Mouse (Mus musculus): ENCODE data around the gene Krr1. TPM values are rescaled to one million over a fixed set of nuclear protein-coding genes. Genes with fewer than 3 reads are reported as not detected.

Gene Krr1
- total RNA-seq (2014; rRNA removed) (21.1 and 24.8 TPM in 2 replicates), polyA plus RNA-seq (2015; fragmentation: Nextera tagmentation; extraction: Ambion mirVana) (24.9 and 28.8 TPM in 2 replicates)

DNA sequence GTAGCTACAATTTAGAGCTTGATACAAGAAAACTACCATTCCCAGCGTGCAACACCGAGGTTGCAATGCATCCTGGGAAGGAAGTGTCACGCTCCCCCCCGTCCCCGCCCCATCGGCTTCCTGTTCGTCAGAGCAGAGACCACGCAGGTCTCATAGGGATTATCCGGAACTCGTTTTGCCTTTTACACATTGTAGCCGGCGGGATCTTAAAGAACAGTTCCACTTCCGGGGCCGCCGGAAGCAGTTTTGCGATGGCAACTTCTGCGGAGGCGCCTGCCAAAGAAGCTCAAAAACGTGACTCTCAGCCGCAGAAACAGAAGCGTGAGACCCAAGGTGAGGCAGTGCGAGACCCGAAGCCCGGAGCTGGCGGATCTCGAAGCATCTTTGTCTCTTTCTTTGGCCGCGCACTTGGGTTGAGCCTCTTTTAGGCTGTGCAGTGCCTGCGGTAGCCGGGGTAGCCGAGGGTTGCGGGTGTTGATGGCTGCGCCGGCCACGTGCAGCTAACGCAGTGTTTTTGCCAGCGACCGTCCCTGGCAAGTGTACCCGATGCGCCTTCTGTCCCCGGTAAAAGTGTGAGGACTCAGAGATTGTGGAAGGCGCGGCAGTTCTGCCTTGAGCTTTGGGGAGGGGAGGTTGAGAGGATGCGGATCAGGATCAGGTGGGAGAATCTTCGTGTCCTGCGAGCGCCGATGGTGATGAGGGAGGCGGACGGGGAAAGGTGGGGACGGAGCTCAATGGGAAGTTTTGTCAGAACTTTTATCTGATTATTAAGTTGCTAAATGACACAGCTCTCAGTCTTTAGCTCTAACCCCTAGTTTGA, at the start of gene Krr1:
Krr1 (plus strand) TSS at position 123 of the 820 bp plus-strand sequence.
- Histone ChIP-seq H3K27me3 (ENCODE audit: insufficient read depth, low read length) (no peaks in the 10 kb centered on the region), H3K4me3 (ENCODE audit: low read length) (peak within 1 kb of the TSS; percentile 91), H3K4me2 (ENCODE audit: low read depth, low read length) (peak within 1 kb of the TSS; percentile 90), H3K9me3 (ENCODE audit: low read length) (no peaks in the 10 kb centered on the region), H3K36me3 (ENCODE audit: insufficient read depth, low read length) (peaks cover 10% of the 10 kb centered on the region; the same call in 1 of the 2 replicates), H3K4me1 (ENCODE audit: insufficient read depth, low read length) (peaks cover 7% of the 10 kb centered on the region; the same call in 1 of the 2 replicates), H3K27ac (peak within 1 kb of the TSS; percentile 73), H3K9ac (replicated peaks; ENCODE audit: low read length) (peak within 1 kb of the TSS; percentile 79)
- TF ChIP-seq CTCF (IDR thresholded peaks at IDR 0.05; ENCODE audit: low read depth): no peak
- ATAC-seq: peak; percentile 99
- WGBS: under 1% methylated on average over 51 of the region's 51 CpGs
- DNase-seq (ENCODE audit: low spot score): peak; percentile 99

DNA sequence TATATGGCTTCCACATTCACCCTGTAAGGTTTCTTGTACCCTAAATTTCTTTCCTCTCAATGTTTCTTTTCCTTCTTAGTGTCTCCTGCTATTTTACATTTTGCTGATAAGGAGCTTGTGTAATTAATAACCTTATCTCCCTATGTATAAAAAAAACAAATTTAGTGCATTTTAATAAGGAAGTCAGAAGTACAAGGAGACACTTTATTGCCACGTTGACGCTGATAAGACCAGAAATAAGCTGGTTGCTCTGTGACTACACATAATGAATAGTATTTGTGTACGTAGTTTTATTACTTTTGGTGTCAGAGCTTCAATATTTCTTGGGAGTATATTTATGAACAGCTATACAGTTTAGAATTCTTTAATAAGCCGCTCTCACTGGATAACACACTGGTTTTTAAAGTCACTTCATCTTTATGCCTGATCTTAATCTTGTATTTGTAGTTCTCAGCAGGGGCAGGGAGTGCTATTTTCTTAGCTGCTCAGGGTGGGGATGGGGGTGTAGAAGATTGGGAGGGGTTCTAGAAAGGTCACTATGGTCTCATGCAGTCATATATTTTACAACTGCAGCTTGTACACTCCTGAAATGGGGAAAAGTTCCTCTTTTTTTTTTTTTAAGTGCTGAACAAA, 48.8 kb upstream of the Krr1 start:
- Histone ChIP-seq H3K9ac (replicated peaks; ENCODE audit: low read length) (no peak overlapping the region), H3K4me1 (ENCODE audit: insufficient read depth, low read length) (no peaks in the 10 kb centered on the region), H3K4me3 (ENCODE audit: low read length) (no peak overlapping the region), H3K9me3 (ENCODE audit: low read length) (no peaks in the 10 kb centered on the region), H3K27ac (no peak overlapping the region), H3K27me3 (ENCODE audit: insufficient read depth, low read length) (no peaks in the 10 kb centered on the region), H3K4me2 (ENCODE audit: low read depth, low read length) (no peak overlapping the region), H3K36me3 (ENCODE audit: insufficient read depth, low read length) (no peaks in the 10 kb centered on the region)
- no peak for TF ChIP-seq CTCF (IDR thresholded peaks at IDR 0.05; ENCODE audit: low read depth)
- no peak for ATAC-seq
- 77% methylated on average over 4 of the region's 4 CpGs for WGBS
- DNase-seq (ENCODE audit: low spot score): no peak

DNA sequence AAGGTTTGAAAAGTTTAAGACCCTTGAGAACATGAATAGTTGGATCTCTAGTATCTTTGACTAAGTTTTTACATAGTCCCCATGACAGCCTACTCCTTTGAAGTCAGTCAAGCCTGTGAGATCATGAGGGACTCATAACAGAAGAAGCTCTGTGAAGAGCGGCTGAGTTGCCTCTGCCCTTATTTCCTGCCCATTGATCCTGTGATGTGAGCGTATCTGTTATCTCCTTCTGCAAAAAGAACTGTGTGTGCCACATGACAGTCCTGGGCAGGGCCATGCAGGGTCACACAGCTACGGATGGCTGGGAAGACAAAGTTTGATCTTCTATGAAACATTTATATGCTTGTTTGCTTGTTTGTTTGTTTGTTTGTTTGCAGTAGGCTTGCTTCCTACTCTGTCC, 48.3 kb upstream of the Krr1 start:
- TF ChIP-seq CTCF (IDR thresholded peaks at IDR 0.05; ENCODE audit: low read depth): no peak
- DNase-seq (ENCODE audit: low spot score): no peak
- Histone ChIP-seq H3K9me3 (ENCODE audit: low read length) (no peaks in the 10 kb centered on the region), H3K36me3 (ENCODE audit: insufficient read depth, low read length) (no peaks in the 10 kb centered on the region), H3K4me3 (ENCODE audit: low read length) (no peak overlapping the region), H3K27me3 (ENCODE audit: insufficient read depth, low read length) (no peaks in the 10 kb centered on the region), H3K4me1 (ENCODE audit: insufficient read depth, low read length) (0 out of 2 replicates have a peak, but pooled peaks cover 4% of the 10 kb centered on the region), H3K27ac (no peak overlapping the region), H3K4me2 (ENCODE audit: low read depth, low read length) (no peak overlapping the region), H3K9ac (replicated peaks; ENCODE audit: low read length) (no peak overlapping the region)
- no peak for ATAC-seq
- WGBS: 68% methylated on average over 3 of the region's 3 CpGs

DNA sequence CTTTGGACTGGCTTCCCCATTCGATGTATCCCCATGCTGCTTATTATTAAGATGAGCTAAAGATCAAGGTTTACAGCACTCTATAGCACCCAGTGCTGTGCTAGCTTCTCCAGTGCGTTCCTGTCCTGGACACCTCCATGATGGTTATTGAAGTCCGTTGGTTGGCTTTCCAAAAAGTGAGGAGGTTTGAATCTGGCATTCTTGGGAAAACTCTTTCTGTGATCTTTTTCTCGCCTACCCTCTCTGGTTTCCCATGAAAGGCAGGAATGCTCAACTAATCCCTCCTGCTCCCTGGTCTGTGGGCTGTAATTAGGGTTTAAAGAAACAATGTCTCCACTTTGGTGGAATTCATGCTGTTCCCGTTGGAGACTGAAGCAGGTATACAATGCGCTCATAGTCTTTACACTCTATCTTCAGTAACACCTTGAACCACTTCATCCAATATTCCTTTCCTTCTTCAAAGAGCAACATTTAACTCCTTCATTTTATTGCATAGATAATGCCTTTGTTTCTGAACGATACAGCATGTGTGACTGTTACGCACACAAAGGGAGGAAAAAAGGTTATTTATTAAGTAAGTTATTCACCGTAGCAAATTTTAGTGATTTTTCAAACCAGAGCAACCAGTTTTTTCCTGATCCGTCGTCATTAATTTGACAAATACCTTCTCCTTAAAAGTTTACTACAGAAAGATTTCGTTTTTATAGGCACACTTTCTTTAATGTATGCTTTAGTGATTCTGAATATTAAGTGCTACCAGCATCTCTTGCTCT, 47.6 kb upstream of the Krr1 start:
- H3K36me3 ChIP-seq (ENCODE audit: insufficient read depth, low read length): no peaks in the 10 kb centered on the region
- H3K27me3 ChIP-seq (ENCODE audit: insufficient read depth, low read length): no peaks in the 10 kb centered on the region
- no peak for DNase-seq (ENCODE audit: low spot score)
- no peak for TF ChIP-seq CTCF (IDR thresholded peaks at IDR 0.05; ENCODE audit: low read depth)
- H3K4me1 ChIP-seq (ENCODE audit: insufficient read depth, low read length): 0 out of 2 replicates have a peak, but pooled peaks cover 4% of the 10 kb centered on the region
- 45% methylated on average over 12 of the region's 12 CpGs for WGBS
- ATAC-seq: no peak
- no peak overlapping the region for H3K9ac ChIP-seq (replicated peaks; ENCODE audit: low read length)
- H3K4me2 ChIP-seq (ENCODE audit: low read depth, low read length): peak overlapping the region; percentile 27; the same call in 1 of the 2 replicates
- H3K4me3 ChIP-seq (ENCODE audit: low read length): no peak overlapping the region
- no peak overlapping the region for H3K27ac ChIP-seq
- no peaks in the 10 kb centered on the region for H3K9me3 ChIP-seq (ENCODE audit: low read length)

DNA sequence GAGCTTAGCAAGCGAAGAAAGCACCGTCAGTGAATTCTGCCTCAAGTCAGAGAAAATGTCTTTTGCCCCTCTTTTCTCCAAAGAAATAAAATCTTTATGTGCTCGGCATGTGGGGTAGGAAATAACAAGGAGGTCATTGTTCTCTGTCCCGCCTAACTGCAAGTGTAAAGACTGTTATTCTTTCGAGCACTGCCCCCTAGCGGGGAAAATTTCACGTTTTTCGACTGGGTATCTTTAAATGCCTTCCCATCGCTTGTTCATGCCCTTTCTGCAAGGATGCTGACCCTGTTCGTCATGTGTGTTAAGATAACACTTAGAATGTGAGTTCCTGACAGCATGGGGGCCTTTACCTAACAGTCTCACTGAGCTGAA, 47.0 kb upstream of the Krr1 start:
- Histone ChIP-seq H3K4me2 (ENCODE audit: low read depth, low read length) (peak overlapping the region; percentile 27; the same call in 1 of the 2 replicates), H3K27me3 (ENCODE audit: insufficient read depth, low read length) (no peaks in the 10 kb centered on the region), H3K36me3 (ENCODE audit: insufficient read depth, low read length) (no peaks in the 10 kb centered on the region), H3K27ac (no peak overlapping the region), H3K9me3 (ENCODE audit: low read length) (no peaks in the 10 kb centered on the region), H3K4me1 (ENCODE audit: insufficient read depth, low read length) (0 out of 2 replicates have a peak, but pooled peaks cover 4% of the 10 kb centered on the region), H3K4me3 (ENCODE audit: low read length) (no peak overlapping the region), H3K9ac (replicated peaks; ENCODE audit: low read length) (no peak overlapping the region)
- DNase-seq (ENCODE audit: low spot score): peak; percentile 97
- ATAC-seq: peak; percentile 87
- WGBS: 2% methylated on average over 10 of the region's 10 CpGs
- TF ChIP-seq CTCF (IDR thresholded peaks at IDR 0.05; ENCODE audit: low read depth): peak; percentile 80

DNA sequence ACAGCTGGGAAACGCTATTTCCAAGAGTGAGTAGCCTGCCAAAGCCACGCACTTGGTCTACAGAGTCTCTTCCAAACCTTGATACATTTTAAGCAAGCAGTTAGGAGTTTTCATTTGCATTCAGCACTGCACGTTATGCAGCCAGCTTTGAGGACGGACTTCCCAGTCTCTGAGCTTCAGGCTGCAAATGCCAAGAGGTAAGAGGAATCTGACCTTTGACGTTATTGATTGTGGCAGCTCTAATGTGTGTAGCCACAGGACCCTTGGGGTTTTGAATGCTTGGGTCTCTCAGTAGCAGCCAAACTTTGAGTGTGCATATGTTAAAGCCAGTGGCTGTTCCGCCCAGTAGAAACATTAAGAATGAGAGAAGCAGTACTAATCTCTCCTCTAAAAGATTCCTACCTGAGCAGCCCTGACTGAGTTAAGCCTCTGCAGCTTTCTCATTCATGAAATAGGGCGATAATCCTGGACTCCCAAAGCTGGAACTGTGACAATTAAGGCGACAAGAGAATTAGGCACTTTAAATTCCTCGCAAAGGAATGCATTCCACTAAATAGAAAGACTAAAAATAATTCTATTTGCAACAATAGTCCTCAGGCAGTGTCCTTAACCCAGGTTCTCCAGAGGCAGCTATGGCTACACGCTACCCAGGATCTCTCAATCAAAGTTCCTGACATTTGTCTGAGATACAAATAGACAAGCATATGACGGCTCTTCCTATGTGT, 39.7 kb upstream of the Krr1 start:
- ATAC-seq (no peak), DNase-seq (ENCODE audit: low spot score) (peak; percentile 41)
- Histone ChIP-seq H3K4me1 (ENCODE audit: insufficient read depth, low read length) (peaks cover 12% of the 10 kb centered on the region; the same call in 1 of the 2 replicates), H3K9ac (replicated peaks; ENCODE audit: low read length) (no peak overlapping the region), H3K4me3 (ENCODE audit: low read length) (no peak overlapping the region), H3K4me2 (ENCODE audit: low read depth, low read length) (no peak overlapping the region), H3K27me3 (ENCODE audit: insufficient read depth, low read length) (no peaks in the 10 kb centered on the region), H3K9me3 (ENCODE audit: low read length) (no peaks in the 10 kb centered on the region), H3K36me3 (ENCODE audit: insufficient read depth, low read length) (no peaks in the 10 kb centered on the region), H3K27ac (no peak overlapping the region)
- TF ChIP-seq CTCF (IDR thresholded peaks at IDR 0.05; ENCODE audit: low read depth): no peak
- 34% methylated on average over 11 of the region's 11 CpGs for WGBS

All from hindbrain, postnatal 0 days (tissue).